Mouse (Mus musculus) heart, embryonic 16.5 days (tissue): ENCODE data around the gene Myl12a. TPM values are rescaled to one million over a fixed set of nuclear protein-coding genes. Genes with fewer than 3 reads are reported as not detected.

Experiments used
- ATAC-seq: fragments of 200-750 bp; cut with Nextera tagmentation; replicated peaks from 2 replicates; pipeline ENCODE4 v1.8.0; 2017; ENCODE audit warnings: moderate number of reproducible peaks; ENCODE audit not compliant: insufficient read depth, low FRiP score; ENCODE audit errors: extremely low read depth
- H3K27ac ChIP-seq: fragments of 300-500 bp; sonication (generic); 2 replicates; pipeline ENCODE4 v1.5.1; 2014; ENCODE audit warnings: mild to moderate bottlenecking, low read length, control low read depth, moderate library complexity
- H3K27me3 ChIP-seq: fragments of 300-500 bp; sonication (generic); 2 replicates; pipeline ENCODE4 v1.6.1; 2014; ENCODE audit warnings: low read length, mixed read lengths; ENCODE audit not compliant: control insufficient read depth, insufficient read depth
- H3K36me3 ChIP-seq: fragments of 300-500 bp; sonication (generic); 2 replicates; pipeline ENCODE4 v1.6.1; 2014; ENCODE audit not compliant: control insufficient read depth, insufficient read depth
- H3K4me1 ChIP-seq: fragments of 300-500 bp; sonication (generic); 2 replicates; pipeline ENCODE4 v1.6.1; 2014; ENCODE audit warnings: low read length, mixed read lengths; ENCODE audit not compliant: control insufficient read depth, insufficient read depth
- H3K4me2 ChIP-seq: fragments of 300-500 bp; sonication (generic); 2 replicates; pipeline ENCODE4 v1.6.1; 2014; ENCODE audit warnings: low read depth, mild to moderate bottlenecking, control low read depth, low read length
- H3K4me3 ChIP-seq: fragments of 300-500 bp; sonication (generic); 2 replicates; pipeline ENCODE4 v1.5.1; 2014; ENCODE audit warnings: mild to moderate bottlenecking, control low read depth, low read length
- H3K9ac ChIP-seq: fragments of 300-500 bp; sonication (generic); 2 replicates; pipeline ENCODE4 v1.6.1; 2014; ENCODE audit warnings: low read length, control low read depth
- H3K9me3 ChIP-seq: fragments of 300-500 bp; sonication (generic); replicated peaks from 2 replicates; pipeline ENCODE4 v1.6.1; 2016; ENCODE audit warnings: low read length; ENCODE audit not compliant: control insufficient read depth
- WGBS: fragments of 180-500 bp; shearing (Covaris S2); extraction: QIAGEN DNeasy Blood & Tissue Kit; methylation state at CpG from one replicate; pipeline ENCODE4 v1.1.7; 2014; 5-methylcytosine and 5-hydroxymethylcytosine counted together
- polyA plus RNA-seq: library from polyadenylated mRNA; unstranded; fragments of >200 nt; fragmentation: Nextera tagmentation; extraction: Ambion mirVana; gene quantifications from 2 replicates; pipeline ENCODE4 v1.2.1, GENCODE M21; 2015

Gene Myl12a
- polyA plus RNA-seq, 1 experiment from 2014 or later = 686 TPM

GRCm38 (mm10) chr17:71004186-71004960 is 1.7 kb upstream of the Myl12a start:
- Histone ChIP-seq H3K4me3 (no peak overlapping the region), H3K27me3 (no peaks in the 10 kb centered on the region), H3K9me3 (no peaks in the 10 kb centered on the region), H3K36me3 (no peaks in the 10 kb centered on the region), H3K9ac (no peak overlapping the region), H3K27ac (no peak overlapping the region; the same call in 1 of the 2 replicates), H3K4me1 (peaks cover 26% of the 10 kb centered on the region), H3K4me2 (no peak overlapping the region)
- 87% methylated on average over 10 of the region's 10 CpGs for WGBS
- ATAC-seq = no peak

GRCm38 (mm10) chr17:71003721-71004120 is 1.0 kb upstream of the Myl12a start:
- no peaks in the 10 kb centered on the region for H3K27me3 ChIP-seq
- H3K27ac ChIP-seq = peak overlapping the region; percentile 100
- WGBS = 66% methylated on average over 2 of the region's 2 CpGs
- H3K4me2 ChIP-seq = peak overlapping the region; percentile 67; the same call in 1 of the 2 replicates
- peak overlapping the region; percentile 72; the same call in 1 of the 2 replicates for H3K9ac ChIP-seq
- H3K36me3 ChIP-seq = no peaks in the 10 kb centered on the region
- H3K9me3 ChIP-seq = no peaks in the 10 kb centered on the region
- no peak for ATAC-seq
- H3K4me3 ChIP-seq = no peak overlapping the region
- peaks cover 29% of the 10 kb centered on the region for H3K4me1 ChIP-seq

- H3K9me3 ChIP-seq = no peaks in the 10 kb centered on the region
- H3K4me3 ChIP-seq = peak overlapping the region; percentile 88
- H3K27ac ChIP-seq = peak overlapping the region; percentile 100
- H3K27me3 ChIP-seq = no peaks in the 10 kb centered on the region
- peak overlapping the region; percentile 67 for H3K4me2 ChIP-seq
- H3K4me1 ChIP-seq = peaks cover 35% of the 10 kb centered on the region
- H3K9ac ChIP-seq = peak overlapping the region; percentile 72
- H3K36me3 ChIP-seq = no peaks in the 10 kb centered on the region
- ATAC-seq = no peak
- 32% methylated on average over 4 of the region's 4 CpGs for WGBS
Measured at GRCm38 (mm10) chr17:71003112-71003511, 434 bp upstream of the Myl12a start.

GRCm38 (mm10) chr17:71002081-71002743 is 466 bp downstream of the Myl12a start, which contains the start of gene Myom1:
Gene Myom1, plus strand, starts transcription at chr17:71002633.
- WGBS = under 1% methylated on average over 64 of the region's 65 CpGs
- Histone ChIP-seq H3K27me3 (no peaks in the 10 kb centered on the region), H3K4me1 (peaks cover 40% of the 10 kb centered on the region), H3K27ac (peak within 1 kb of the TSS; percentile 100), H3K9ac (peak within 1 kb of the TSS; percentile 99), H3K9me3 (no peaks in the 10 kb centered on the region), H3K4me3 (peak within 1 kb of the TSS; percentile 88), H3K36me3 (no peaks in the 10 kb centered on the region), H3K4me2 (peak within 1 kb of the TSS; percentile 76)
- peak; percentile 93 for ATAC-seq

GRCm38 (mm10) chr17:71001699-71002080 is 988 bp downstream of the Myl12a start:
- peak overlapping the region; percentile 99 for H3K9ac ChIP-seq
- H3K4me1 ChIP-seq = peaks cover 45% of the 10 kb centered on the region
- peak overlapping the region; percentile 100 for H3K27ac ChIP-seq
- H3K36me3 ChIP-seq = no peaks in the 10 kb centered on the region
- ATAC-seq = peak; percentile 33
- H3K9me3 ChIP-seq = no peaks in the 10 kb centered on the region
- H3K4me3 ChIP-seq = peak overlapping the region; percentile 88
- under 1% methylated on average over 43 of the region's 43 CpGs for WGBS
- H3K27me3 ChIP-seq = no peaks in the 10 kb centered on the region
- peak overlapping the region; percentile 76 for H3K4me2 ChIP-seq

- Histone ChIP-seq H3K27ac (peak overlapping the region; percentile 100), H3K27me3 (no peaks in the 10 kb centered on the region), H3K4me2 (peak overlapping the region; percentile 76), H3K9me3 (no peaks in the 10 kb centered on the region), H3K4me3 (peak overlapping the region; percentile 88), H3K9ac (peak overlapping the region; percentile 99), H3K4me1 (peaks cover 48% of the 10 kb centered on the region), H3K36me3 (peaks cover 4% of the 10 kb centered on the region)
- WGBS = 1% methylated on average over 6 of the region's 6 CpGs
- ATAC-seq = no peak
Measured at GRCm38 (mm10) chr17:71001067-71001466, 1.6 kb downstream of the Myl12a start.

GRCm38 (mm10) chr17:71000255-71000654 is 2.4 kb downstream of the Myl12a start:
- peaks cover 12% of the 10 kb centered on the region for H3K36me3 ChIP-seq
- H3K9me3 ChIP-seq = no peaks in the 10 kb centered on the region
- H3K4me2 ChIP-seq = peak overlapping the region; percentile 76
- peak overlapping the region; percentile 48 for H3K4me3 ChIP-seq
- no peaks in the 10 kb centered on the region for H3K27me3 ChIP-seq
- H3K9ac ChIP-seq = peak overlapping the region; percentile 99
- WGBS = 27% methylated on average over 2 of the region's 2 CpGs
- peak overlapping the region; percentile 87 for H3K27ac ChIP-seq
- no peak for ATAC-seq
- peaks cover 51% of the 10 kb centered on the region for H3K4me1 ChIP-seq

- Histone ChIP-seq H3K27ac (peak overlapping the region; percentile 87), H3K9ac (peak overlapping the region; percentile 28; the same call in 1 of the 2 replicates), H3K9me3 (no peaks in the 10 kb centered on the region), H3K4me2 (peak overlapping the region; percentile 76), H3K4me1 (peaks cover 59% of the 10 kb centered on the region), H3K36me3 (peaks cover 16% of the 10 kb centered on the region), H3K27me3 (no peaks in the 10 kb centered on the region), H3K4me3 (peak overlapping the region; percentile 48)
- ATAC-seq = no peak
- 25% methylated on average over 5 of the region's 5 CpGs for WGBS
Measured at GRCm38 (mm10) chr17:70999187-70999586, 3.5 kb downstream of the Myl12a start.
